Mouse (Mus musculus) G1E (cell line): ENCODE results near the gene Trak1.

Experiments
- CTCF ChIP-seq: IDR thresholded peaks from 2 replicates; pipeline ENCODE4 v1.5.1; 2012; ENCODE audit warnings: low read depth, low read length, inconsistent platforms, mixed read lengths
- GATA1 ChIP-seq: IDR thresholded peaks from 2 replicates; pipeline ENCODE4 v1.6.1; 2012; ENCODE audit warnings: borderline replicate concordance, low read length, inconsistent platforms, mixed read lengths

DNA sequence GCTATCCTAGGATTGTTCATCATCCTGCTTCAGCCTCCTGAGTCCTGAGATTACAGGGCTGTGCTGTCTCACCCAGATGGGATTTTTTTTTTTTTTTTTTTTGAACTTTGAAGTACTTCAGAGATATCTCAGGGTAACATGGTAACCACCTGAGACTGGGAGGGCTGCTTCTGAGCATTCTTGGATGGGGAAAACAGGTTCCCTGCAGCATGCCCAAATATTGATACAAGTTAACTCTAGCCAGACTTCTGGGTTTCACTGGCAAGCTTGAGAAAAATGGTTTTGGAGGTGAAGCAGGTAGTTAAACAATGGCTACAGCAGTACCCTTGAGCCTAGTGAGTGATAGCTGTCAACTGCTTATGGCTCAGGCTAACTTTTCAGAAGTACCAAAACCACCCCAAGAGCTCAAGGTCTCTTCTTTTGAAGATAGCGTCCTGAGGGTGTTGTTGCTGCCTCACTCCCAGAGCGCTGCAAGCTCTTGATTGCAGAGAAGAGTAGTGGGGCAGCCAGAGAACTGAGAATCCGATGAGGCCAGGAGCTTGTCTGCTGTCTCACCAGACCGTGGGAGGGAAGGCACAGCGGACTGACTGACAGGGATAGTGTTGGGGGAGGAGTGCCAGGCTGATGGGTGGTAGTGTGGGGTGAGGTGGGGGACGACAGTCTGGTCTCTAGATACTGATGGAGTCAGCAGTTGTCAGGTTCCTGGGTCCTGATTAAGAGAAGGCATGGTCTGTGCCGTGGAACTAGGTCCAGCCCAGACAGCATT, 119.8 kb downstream of the Trak1 start:
- no peak for TF ChIP-seq GATA1
- no peak for TF ChIP-seq CTCF
